Mouse (Mus musculus): Measurements from ENCODE around the gene Catsper3. TPM values are rescaled to one million over a fixed set of nuclear protein-coding genes. Genes with fewer than 3 reads are reported as not detected.

Gene Catsper3
- polyA plus RNA-seq, 1 experiment from 2014 or later: 0.26 TPM

Other genes with a start within 250 kb of the Catsper3 start
- 48.8 and 53.1 TPM in 2 replicates for gene Ddx41, start 247.9 kb upstream of the Catsper3 start, polyA plus RNA-seq (2015; fragmentation: Nextera tagmentation; extraction: Ambion mirVana)
- gene Fam193b, start 213.4 kb upstream of the Catsper3 start, polyA plus RNA-seq (2015; fragmentation: Nextera tagmentation; extraction: Ambion mirVana): 43.0 and 46.4 TPM in 2 replicates
- 110 and 121 TPM in 2 replicates for gene Tmed9, start 210.8 kb upstream of the Catsper3 start, polyA plus RNA-seq (2015; fragmentation: Nextera tagmentation; extraction: Ambion mirVana)
- gene B4galt7, start 184.7 kb upstream of the Catsper3 start, polyA plus RNA-seq (2015; fragmentation: Nextera tagmentation; extraction: Ambion mirVana): 45.5 and 48.3 TPM in 2 replicates
- gene Caml, start 161.6 kb upstream of the Catsper3 start, polyA plus RNA-seq (2015; fragmentation: Nextera tagmentation; extraction: Ambion mirVana): 102 and 117 TPM in 2 replicates
- 22.0 and 25.5 TPM in 2 replicates for gene Ddx46, start 149.5 kb upstream of the Catsper3 start, polyA plus RNA-seq (2015; fragmentation: Nextera tagmentation; extraction: Ambion mirVana)
- gene B230219D22Rik, start 91.4 kb upstream of the Catsper3 start, polyA plus RNA-seq (2015; fragmentation: Nextera tagmentation; extraction: Ambion mirVana): 71.9 and 73.0 TPM in 2 replicates
- gene Txndc15, start 69.9 kb upstream of the Catsper3 start, polyA plus RNA-seq (2015; fragmentation: Nextera tagmentation; extraction: Ambion mirVana): 140 and 149 TPM in 2 replicates
- gene Pcbd2, start 57.2 kb upstream of the Catsper3 start, polyA plus RNA-seq (2015; fragmentation: Nextera tagmentation; extraction: Ambion mirVana): 21.7 and 34.8 TPM in 2 replicates
- 0.29 TPM in 1 of 2 replicates, not detected in the other for gene Pitx1, start 51.6 kb downstream of the Catsper3 start, polyA plus RNA-seq (2015; fragmentation: Nextera tagmentation; extraction: Ambion mirVana)